Mouse (Mus musculus): ENCODE data around the gene Sgta.

GRCm38 (mm10) chr10:81026857-81027256 is 33.1 kb downstream of the Sgta start:
- no peak for TF ChIP-seq GATA1 (IDR thresholded peaks at IDR 0.05; ENCODE audit: borderline replicate concordance, low read length)
- no peak for TF ChIP-seq GATA2 (IDR thresholded peaks at IDR 0.05; ENCODE audit: borderline replicate concordance, low read depth, low read length)
- TF ChIP-seq CTCF (IDR thresholded peaks at IDR 0.05; ENCODE audit: low read depth, low read length): no peak
- no peak for TF ChIP-seq TAL1 (conservative IDR thresholded peaks at IDR 0.05; ENCODE audit: low read depth, low read length)
- no peak for TF ChIP-seq POLR2AphosphoS5 (IDR thresholded peaks at IDR 0.05; ENCODE audit: insufficient replicate concordance, low read depth, low read length)
